Mouse (Mus musculus) spleen, adult 2 months (tissue): ENCODE results near the gene Nav2.

Source experiments
- CTCF ChIP-seq: fragments of 200-500 bp; IDR thresholded peaks from 2 replicates; pipeline ENCODE4 v1.5.1; 2011; ENCODE audit warnings: mild to moderate bottlenecking, inconsistent platforms; ENCODE audit not compliant: insufficient read depth, insufficient read length, insufficient replicate concordance; ENCODE audit errors: extremely low read depth
- POLR2A ChIP-seq: fragments of 200-500 bp; IDR thresholded peaks from 2 replicates; pipeline ENCODE4 v1.6.1; 2011; ENCODE audit warnings: low read depth, low read length, inconsistent platforms

GRCm38 (mm10) chr7:48963554-48963953 is 55.0 kb downstream of the Nav2 start:
- TF ChIP-seq POLR2A (no peak), CTCF (no peak)
